Mouse (Mus musculus) CD4-positive helper T cell, adult 2 months (primary cell): Measurements from ENCODE around the gene Lman2.

Source experiments
- DNase-seq: peaks from one replicate; pipeline ENCODE4 v3.0.0-alpha.2; 2012; ENCODE audit warnings: low read depth, missing footprints, low spot score

Lman2 gene

DNA sequence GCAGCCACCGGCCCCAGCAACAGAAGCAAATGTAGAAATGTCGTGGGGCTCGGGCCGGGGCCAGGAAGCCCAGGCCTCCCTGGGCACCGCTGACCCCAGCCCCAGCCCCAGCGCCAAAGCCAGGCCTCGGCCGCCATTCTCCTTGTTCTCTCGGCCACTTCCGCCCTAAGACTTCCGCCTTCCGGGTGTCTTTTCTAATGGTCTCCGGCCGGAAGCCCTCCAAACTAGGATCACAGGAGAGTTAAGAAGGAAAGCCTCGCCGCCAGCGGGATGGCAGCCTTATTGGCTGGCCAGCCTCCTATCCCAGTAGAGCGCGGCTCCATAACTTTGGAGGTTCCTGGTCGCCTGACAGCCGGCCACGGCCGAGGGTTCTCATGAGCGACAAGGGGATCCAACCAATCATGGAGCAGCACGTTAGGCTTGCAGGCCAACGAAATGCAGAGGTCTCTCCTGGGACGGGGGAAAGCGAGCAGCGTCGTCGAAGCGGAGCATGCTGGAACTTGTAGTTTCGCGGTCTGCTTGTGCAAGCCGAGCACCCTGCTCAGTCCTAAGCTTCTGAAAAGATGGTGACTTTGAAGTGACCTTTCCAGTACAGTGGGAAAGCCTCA is at the start of gene Lman2:
Gene Lman2, minus strand, starts transcription at position 331 of the 608 bp plus-strand sequence.
- peak; percentile 95 for DNase-seq

DNA sequence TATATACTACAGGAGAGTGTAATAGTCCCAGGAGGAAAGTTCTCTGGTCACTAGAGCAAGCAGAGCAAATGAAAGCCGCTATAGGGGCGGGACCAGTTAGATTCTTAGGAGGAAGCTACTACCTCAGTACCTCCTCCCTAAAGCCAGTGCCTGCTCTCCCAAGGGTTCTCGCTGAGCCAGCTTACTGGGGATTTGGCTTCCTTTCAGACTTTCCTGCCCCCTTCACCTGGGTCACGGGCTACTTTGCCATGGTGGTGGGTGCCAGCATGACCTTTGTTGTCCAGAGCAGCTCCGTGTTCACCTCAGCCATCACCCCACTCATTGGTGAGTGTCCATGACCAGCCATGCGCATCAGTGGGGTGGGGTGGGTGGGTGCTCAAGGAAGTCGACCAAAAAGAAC is 49.2 kb upstream of the Lman2 start:
- DNase-seq = no peak

DNA sequence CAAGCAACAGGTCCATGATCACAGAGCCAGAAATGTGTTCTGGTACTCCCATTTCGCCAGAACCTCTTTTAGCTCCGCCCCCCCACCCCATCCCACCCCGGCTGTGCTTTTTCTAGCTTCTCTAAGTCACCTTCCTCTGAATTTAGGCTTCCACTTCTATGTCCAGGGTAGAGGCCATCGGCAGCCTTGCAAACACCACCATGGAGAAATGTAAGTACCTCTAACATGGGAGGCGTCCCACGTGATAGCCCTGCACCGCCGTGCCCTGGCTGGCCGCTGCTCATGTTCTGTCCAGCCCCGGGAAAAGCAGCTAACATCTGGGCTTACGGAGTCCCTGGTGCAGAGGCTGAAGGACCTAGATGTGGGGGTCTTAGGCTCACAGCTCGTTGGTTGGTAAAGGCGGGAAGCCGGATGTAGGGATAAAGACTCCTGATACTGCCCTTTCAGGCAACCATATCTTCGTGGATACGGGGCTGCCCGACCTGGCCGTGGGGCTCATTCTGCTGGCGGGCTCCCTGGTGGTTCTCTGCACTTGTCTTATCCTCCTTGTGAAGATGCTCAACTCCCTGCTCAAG is 46.0 kb upstream of the Lman2 start:
- DNase-seq = no peak

DNA sequence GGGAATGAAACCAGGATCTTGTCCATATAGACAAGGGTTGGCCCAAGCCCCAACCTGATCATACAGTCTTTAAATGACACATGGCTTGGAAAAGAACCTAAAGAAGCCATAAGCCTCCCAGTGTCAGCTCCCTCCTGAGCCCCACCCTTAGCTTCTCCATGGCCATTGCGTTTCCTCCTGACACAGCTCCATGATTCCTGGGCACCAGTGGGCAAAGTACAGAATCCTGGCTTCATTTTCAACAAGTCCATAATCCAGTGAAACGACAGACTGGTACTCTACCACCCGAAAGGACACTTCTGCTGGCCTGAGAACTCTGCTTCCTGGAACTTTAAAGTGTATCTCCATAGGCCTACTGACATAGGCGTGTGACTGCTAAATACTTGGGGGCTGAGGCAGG is 44.8 kb upstream of the Lman2 start:
- DNase-seq = no peak

DNA sequence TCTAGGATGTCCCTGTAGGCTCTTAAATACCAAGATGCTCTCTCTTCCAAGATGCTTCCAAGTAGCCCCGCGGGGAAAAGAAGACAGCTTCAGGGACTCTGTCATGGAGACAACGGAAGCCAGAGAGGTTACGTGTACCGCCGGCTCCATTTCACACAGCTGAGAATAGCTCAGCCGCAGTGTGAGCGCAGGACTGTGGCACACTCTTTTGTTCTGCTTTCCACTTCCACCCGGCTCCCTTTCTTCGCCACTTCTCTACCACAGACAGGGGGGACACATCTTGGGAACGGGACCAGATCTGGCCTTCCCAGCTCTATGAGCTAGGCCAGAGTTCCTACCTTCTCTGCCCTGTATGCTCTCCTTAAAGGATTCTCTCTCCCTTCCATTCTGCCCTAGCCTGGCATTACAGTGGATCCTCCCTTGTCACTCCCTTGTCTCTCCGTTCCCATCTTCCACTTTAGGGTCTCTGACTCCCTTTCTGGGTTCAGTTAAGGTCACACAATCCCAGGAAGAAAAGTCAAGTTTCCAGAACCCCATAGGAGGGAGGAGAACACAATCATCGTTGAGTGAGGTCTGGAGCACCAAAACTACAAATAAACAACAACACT is 43.3 kb upstream of the Lman2 start:
- DNase-seq = no peak

DNA sequence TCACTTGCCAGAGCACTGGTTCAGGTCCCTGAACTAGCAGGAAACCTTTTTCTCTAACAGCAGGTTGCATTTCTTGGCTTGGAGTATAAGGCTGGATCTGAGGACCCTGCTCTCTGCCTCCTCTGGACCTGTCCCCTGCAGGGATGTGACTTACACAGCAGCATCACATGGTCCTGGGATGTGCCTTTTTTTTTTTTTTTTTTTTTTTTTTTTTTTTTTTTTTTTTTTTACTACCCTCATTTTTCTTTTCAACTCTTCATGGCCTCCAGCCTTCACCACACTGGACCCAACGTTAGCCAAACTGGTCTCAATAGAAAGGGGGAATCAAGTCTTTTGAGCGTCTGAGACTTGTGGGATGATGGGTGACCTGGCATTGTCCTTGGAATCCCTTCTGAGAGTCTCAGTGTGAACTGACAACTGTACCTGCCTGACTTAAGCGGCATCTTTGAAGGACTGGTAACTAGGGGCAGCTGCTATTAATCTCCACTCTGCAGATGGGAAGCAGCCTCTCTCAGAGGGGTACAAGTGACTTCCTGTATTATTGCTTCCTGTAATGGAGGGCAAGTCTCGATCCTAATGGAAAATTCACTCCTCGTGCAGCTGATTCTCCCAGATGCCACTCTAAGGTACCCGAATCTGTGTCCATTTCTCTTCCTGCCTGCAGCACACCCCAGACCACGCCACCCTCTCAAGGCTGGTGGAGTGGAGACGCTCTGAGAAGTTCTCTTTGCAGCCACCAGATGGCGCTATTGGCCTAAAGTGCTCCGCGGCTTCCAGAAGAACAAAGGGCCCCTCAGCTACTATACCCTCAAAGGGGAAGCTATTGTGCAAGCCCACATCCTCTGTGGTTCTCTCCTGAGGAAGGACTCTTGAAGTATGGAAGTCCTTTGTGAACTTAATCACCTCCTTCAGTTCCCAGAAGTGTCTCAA is 42.5 kb upstream of the Lman2 start:
- peak; percentile 88 for DNase-seq

DNA sequence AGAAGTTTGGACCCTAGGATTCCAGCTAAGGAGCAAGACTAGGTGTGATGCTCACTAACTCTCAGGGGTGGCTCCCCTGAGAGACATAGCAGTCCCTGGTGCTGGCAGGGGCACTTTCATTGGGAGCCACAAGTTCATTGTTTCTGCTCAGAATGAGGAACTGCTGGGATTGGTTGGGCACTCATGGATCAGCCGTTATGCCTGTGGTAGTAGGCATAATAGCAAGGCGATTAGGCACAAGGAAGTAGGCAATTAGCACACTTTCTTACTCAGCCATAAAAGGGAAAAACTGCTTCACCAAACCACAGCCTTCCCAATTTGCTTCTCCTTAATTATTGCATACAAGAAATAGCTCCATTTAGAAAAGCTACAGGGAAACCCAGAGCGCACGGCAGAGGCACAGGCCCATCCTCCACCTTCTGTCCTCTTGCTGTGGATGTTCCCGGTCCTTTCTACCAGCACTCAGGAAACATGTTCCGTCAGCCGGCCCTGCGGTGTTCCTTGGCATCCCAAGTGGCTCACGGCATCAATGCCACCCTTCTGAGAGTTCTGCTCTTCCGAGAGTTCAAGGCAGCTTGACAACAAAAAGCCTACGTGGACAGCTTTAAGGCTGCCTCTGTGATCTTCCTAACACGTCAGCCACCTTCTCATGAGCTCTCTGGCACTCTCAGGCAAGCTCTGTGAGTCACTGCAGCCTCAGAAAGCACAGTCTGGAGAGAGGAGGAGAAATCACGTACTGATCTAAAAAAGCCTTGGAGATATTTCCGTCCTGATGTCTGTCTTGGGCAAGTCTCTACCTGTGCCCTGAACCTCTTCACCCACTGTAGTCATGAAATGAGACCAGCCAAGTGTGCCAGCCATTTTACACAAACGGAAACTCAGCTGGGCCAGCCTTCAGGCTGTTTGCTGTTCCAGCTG is 41.6 kb upstream of the Lman2 start:
- peak; percentile 27 for DNase-seq

DNA sequence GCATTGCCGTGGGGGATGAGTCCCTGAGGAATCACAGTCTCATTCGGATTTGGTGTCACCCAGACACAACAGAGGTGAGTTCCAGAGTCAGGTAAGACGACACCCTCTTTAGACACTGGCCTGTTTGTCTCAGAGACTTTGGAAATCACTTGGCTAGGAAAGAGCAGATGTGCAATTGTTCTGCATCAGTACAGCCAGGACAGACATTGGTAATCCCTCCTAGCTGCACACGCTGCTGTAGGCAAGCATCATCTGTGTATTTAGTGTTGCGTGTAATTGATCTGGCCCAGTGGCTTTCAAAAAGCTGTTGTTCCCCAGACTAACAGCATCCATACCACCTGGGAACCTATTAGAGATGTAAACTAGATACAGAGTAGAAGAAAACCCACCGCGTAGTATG is 40.7 kb upstream of the Lman2 start:
- DNase-seq = no peak

DNA sequence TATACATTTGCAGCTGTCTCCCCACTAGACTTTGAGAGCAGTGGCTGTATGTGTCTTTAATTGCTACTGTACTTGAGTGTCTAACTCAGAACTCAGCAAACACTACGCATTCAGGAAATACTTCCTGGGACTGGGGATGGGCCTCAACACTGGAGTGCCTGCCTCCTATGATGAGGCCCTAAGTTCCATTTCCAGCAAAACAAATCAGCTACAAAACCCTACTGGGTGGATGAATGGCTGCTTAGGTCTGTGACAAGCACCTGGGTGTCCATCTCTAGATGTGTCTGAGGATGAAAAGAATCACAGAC is 37.4 kb upstream of the Lman2 start:
- no peak for DNase-seq

DNA sequence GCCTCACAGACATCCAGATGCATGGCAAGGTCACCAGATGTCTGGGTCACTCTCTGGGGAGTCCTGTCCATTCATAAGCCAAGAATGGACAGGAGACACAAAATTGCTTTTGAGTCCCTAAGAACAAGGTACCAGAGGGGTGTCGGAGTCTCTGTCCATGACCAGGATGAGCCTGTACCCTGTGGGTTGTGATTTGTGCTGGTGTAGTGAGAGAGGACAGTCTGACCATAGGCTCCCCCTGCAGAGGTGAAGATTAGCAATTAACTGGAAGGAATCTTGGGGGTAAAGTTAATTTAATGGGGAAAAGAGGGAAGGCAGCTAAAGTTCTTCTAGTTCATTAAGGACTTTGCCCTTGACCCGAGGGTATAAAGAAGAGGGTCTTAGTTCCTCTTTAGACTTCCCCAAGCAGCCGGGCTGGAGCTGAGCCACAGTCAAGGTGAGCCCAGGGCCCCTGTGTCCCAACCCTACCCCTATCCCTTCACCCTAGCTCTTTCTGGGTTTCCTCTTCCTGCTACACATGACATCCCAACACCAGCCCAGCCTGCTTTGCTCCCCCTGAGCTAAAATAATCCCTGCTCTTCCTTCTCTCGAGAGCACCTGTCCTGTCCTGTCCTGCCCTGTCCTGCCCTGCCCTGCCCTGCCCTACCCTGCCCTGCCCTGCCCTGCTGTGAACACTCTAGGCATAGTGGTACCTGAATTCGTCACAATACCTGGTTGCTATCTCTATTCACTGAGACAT is 36.9 kb upstream of the Lman2 start:
- DNase-seq = no peak

DNA sequence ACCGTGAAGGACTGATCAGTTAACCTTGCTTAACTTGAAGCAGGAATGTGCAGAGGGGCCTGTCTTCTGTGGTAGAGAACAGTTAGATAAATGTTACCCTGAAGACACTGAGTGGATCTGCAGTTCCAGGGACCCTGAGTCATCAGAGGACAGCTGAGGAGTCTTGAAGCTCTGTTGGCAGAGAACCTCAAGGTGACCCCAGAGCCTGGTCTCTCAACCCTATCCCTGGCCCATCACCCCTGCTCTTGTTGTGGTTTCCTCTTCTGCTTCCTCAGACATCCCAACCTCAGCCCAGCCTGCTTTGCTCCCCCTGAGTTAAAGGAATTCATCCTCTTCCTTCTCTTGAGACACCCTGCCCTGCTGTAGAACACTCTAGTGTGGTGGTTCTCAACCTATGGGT is 35.5 kb upstream of the Lman2 start, which contains the start of gene Slc34a1:
Gene Slc34a1, plus strand, starts transcription at position 100 of the 400 bp plus-strand sequence.
- DNase-seq = no peak

DNA sequence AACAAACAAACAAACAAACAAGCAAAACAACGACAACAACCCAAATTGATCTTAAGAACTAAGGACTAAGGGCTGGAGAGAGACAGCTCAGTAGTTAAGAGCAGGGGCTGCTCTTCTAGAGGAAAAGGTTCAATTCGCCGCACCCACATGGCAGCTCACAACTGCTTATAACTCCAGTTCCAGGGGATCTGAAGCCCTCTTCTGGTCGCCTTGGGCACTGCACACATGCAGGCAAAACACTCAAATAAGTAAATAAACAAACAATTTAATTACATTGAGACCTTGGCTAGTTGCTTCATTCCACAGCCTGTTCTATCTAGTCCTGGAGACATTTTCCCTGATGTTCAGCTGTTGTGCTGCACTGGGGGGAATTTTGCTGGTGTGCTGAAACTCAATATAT is 30.4 kb upstream of the Lman2 start:
- peak; percentile 49 for DNase-seq

DNA sequence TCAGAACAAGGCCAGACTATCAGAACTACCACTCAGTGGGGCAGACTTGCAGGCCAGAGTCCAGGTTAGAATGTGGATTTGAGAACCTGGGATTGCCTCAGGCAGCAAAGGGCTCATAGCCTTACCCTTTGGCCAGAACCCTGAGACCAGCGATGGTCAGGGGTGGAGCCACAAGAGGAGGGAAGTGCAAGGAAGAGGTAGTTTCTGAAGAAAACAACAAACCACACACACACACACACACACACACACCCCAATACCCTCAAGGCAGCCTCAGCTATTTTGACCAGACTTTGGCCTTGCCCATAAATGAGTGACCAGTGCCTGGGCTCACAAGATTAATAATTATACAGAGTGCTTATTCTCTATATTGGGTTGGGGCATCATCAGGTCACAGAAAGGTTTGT is 29.0 kb upstream of the Lman2 start:
- DNase-seq = no peak

DNA sequence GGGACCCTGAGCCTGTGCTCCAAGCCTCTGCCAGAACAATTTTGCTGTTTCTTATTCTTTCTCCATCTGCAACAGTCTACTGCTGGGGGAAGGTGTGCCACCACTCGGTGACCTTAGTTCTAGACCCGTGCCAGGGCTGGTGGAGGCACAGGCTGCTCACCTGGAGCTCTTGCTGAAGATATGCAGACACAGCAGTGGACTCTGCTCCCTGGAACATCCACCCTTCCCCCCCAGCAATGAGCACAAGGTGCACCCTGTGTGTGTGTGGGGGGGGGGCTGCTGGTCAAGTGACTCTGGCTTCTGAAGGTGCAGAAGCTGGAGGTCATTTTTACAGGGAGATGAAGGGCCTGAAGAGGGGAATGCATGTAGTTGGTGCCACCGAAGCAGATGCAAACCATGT is 28.1 kb upstream of the Lman2 start:
- DNase-seq = no peak

DNA sequence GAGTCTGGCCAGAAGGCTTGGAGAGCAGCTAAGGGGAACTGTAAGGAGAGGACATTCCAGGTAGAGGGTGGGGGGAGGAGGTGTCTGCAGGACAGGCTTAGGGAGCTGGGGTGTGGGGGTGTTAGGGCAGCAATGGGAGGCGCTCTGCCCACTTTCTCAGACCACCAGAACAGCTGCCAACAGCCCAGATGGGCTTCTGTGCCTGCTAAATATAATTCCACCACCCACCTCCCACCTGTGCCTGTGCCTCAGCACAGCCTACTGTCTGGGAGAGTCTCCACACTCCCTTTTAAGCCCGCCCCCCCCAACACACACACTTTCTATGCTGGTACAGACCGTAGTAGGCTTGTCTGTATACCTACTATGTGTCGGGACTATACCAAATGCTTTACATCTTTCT is 19.2 kb upstream of the Lman2 start:
- no peak for DNase-seq

DNA sequence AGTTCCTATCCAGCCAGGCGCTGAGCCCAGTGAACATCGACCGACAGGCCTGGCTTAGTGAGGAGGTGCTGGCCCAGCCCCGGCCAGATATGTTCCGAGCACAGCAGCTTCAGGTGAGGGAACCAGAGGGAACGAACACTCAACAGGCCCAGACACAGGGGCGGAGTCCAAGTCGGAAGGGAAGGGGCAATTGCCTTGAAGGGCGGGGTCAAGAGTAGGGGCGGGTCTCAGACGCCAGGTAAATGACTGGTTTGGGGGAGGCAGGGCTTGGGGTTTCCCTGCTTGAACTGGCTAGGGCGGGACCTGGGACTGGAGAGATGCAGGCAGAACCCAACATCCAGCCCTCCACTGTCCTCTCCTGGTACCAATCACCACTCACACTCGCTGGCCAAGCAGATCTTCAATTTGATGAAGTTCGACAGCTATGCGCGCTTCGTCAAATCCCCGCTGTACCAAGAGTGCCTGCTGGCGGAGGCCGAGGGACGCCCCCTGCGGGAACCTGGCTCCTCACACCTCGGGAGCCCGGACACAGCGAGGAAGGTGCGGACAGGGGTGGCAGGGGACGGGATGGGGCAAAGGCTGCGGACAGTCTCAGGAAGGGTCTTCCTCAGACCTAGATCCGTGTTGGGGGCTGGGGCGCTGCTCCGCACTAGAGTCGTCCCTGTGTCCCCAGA is 16.5 kb upstream of the Lman2 start:
- no peak for DNase-seq

DNA sequence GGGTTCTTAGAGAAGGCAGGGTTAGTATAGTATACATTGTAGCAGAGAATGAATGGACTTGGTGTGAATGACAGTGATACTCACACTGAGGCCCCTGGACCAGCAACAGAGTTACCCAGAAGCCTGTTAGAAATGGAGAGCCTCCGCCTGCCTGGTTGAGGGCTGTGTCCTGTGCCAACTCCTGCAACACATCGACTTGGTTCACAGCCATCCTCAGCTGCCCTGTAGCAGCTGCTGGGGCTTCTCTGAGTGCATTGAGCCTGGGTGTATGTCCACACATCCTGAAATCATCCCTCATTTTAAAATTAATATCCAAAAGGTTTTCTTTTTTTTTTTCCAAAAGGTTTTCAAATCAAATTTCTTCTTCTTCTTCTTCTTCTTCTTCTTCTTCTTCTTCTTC is 13.3 kb upstream of the Lman2 start:
- DNase-seq = no peak

DNA sequence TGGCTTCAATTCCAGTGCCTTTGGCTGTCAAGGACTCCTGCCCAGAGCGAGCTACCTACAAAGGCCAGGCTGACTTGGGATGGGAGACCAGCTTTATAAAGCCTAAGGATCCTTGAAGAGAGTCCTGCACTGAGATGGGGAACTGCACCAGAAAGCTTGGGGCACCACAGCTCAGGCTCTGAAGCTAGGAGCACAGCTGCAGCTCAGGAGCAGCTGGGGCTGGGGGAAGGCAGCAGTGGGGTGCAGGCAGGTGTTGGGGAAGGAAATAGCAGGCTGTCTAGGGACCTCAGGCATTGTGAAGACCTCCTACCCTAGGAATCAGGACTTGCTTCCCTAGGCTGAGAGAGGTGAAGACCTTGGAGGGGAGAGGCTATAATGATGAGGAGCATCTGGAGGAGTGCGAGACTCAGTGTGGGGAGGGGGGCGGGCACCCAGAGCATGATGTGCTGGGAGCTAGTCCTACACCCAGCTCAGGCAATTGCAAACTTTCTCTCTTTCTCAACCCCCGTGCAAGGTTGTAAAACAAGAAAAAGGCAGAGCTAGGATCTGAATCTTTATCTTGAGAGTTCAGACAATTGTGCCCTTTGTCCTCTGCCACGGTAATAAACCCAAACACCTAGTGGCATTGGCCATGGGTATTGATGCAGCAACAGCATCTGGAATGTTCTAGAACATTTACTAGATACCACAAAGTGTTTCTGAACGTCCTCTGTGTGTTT is 11.8 kb upstream of the Lman2 start:
- no peak for DNase-seq

DNA sequence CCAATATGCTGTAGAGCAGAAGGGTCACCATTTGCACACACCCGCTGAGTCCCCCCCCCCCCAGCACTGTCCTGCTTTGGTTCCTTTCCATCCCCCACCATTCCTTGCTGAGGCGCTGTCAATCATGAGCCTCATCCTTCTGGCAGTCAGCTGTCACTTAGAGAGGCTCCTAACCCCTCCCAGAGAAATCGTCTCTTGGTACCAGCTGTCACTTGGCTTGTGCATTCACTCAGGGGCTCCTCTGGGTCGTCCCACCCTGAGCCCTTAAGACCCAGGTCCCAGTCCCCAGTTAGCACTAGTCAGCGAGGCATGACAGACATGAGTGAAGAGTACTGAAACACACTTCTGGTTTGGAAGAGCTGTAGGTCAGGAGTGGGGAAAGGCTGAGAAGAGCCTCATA is 9.2 kb upstream of the Lman2 start:
- no peak for DNase-seq
